Mouse (Mus musculus) myocyte (in vitro differentiated cells): Measurements from ENCODE around the gene Vstm4.

Experiments used
- CEBPB ChIP-seq: IDR thresholded peaks from 2 replicates; pipeline ENCODE4 v1.6.1; 2011; ENCODE audit warnings: mild to moderate bottlenecking, moderate library complexity; ENCODE audit not compliant: poor library complexity, insufficient read depth, severe bottlenecking
- E2F4 ChIP-seq: IDR thresholded peaks from one replicate; pipeline ENCODE4 v1.6.1; 2011; ENCODE audit warnings: mild to moderate bottlenecking, control low read depth, moderate library complexity; ENCODE audit not compliant: insufficient read depth
- MYOD1 ChIP-seq, 3 experiments: IDR thresholded peaks; one replicate each; pipeline ENCODE4 v1.6.1; 2011; ENCODE audit warnings: control low read depth in 2 of 3, low read depth in 2 of 3, mild to moderate bottlenecking in 2 of 3, moderate library complexity in 1 of 3; ENCODE audit not compliant: insufficient read length in 2 of 3, control insufficient read depth in 1 of 3
- POLR2A ChIP-seq: IDR thresholded peaks from one replicate; pipeline ENCODE4 v1.6.1; 2011; ENCODE audit warnings: low read depth, mild to moderate bottlenecking, control low read depth, moderate library complexity; ENCODE audit not compliant: insufficient read length
- TCF3 ChIP-seq: IDR thresholded peaks from one replicate; pipeline ENCODE4 v1.6.1; 2011; ENCODE audit warnings: low read depth, control low read depth; ENCODE audit not compliant: insufficient read length
- USF1 ChIP-seq: IDR thresholded peaks from one replicate; pipeline ENCODE4 v1.6.1; 2011; ENCODE audit warnings: low read depth, mild to moderate bottlenecking, control low read depth, moderate library complexity

DNA sequence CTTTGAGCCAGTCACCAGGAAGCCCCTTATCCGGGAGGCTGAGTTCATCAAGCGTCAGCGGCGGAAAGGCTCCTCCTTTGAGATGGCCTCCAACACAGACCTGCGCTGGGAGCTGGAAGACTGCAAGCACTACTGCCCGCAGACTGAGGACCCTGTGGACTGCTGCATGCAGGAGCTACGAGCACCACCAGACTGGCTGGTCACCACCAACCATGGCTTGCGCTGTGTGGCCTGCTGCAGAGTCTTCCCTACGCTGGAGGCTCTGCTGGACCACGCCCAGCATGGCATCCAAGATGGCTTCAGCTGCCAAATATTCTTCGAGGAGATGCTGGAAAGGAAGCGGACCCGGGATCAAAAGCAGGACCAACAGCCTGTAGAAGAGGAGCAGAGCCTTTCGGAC, 21.0 kb upstream of the Vstm4 start:
- TF ChIP-seq POLR2A (no peak), E2F4 (no peak), CEBPB (no peak), MYOD1 (IDR thresholded peaks at IDR 0.05; ENCODE audit: control insufficient read depth in 1 of 3, insufficient read length in 2 of 3, low read depth in 2 of 3) (no peak), USF1 (no peak), TCF3 (no peak)
